Mouse (Mus musculus) neural tube, embryonic 13.5 days (tissue): Measurements from ENCODE around the gene Olfr272. TPM values are rescaled to one million over a fixed set of nuclear protein-coding genes. Genes with fewer than 3 reads are reported as not detected.

Source experiments
- ATAC-seq: fragments of 200-750 bp; cut with Nextera tagmentation; 2 replicates; pipeline ENCODE4 v1.8.0; 2017; ENCODE audit warnings: low read depth, mild to moderate bottlenecking, moderate TSS enrichment, moderate library complexity
- H3K27ac ChIP-seq: fragments of 300-500 bp; sonication (generic); replicated peaks from 2 replicates; pipeline ENCODE4 v1.5.1; 2015; ENCODE audit warnings: moderate library complexity, mild to moderate bottlenecking, inconsistent platforms
- H3K27me3 ChIP-seq: fragments of 300-500 bp; sonication (generic); 2 replicates; pipeline ENCODE4 v1.6.1; 2015; ENCODE audit warnings: mild to moderate bottlenecking, inconsistent platforms
- H3K36me3 ChIP-seq: fragments of 300-500 bp; sonication (generic); 2 replicates; pipeline ENCODE4 v1.6.1; 2015; ENCODE audit warnings: mild to moderate bottlenecking, inconsistent platforms
- H3K4me1 ChIP-seq: fragments of 300-500 bp; sonication (generic); replicated peaks from 2 replicates; pipeline ENCODE4 v1.6.1; 2015; ENCODE audit warnings: inconsistent platforms
- H3K4me2 ChIP-seq: fragments of 300-500 bp; sonication (generic); 2 replicates; pipeline ENCODE4 v1.6.1; 2015; ENCODE audit warnings: inconsistent platforms, mild to moderate bottlenecking, moderate library complexity
- H3K4me3 ChIP-seq: fragments of 300-500 bp; sonication (generic); 2 replicates; pipeline ENCODE4 v1.5.1; 2015; ENCODE audit warnings: mild to moderate bottlenecking, inconsistent platforms
- H3K9ac ChIP-seq: fragments of 300-500 bp; sonication (generic); 2 replicates; pipeline ENCODE4 v1.6.1; 2015; ENCODE audit warnings: moderate library complexity, mild to moderate bottlenecking, inconsistent platforms
- H3K9me3 ChIP-seq: fragments of 300-500 bp; sonication (generic); 2 replicates; pipeline ENCODE4 v1.6.1; 2016; ENCODE audit warnings: inconsistent platforms
- WGBS: fragments of 180-500 bp; shearing (Covaris S2); methylation state at CpG from one replicate; pipeline ENCODE4 v1.1.7; 2015; 5-methylcytosine and 5-hydroxymethylcytosine counted together
- polyA plus RNA-seq: library from polyadenylated mRNA; unstranded; fragments of >200 nt; fragmentation: Nextera tagmentation; extraction: Ambion mirVana; gene quantifications from 2 replicates; pipeline ENCODE4 v1.2.1, GENCODE M21; 2015

The Olfr272 gene
- not detected in 2 replicates for polyA plus RNA-seq

DNA sequence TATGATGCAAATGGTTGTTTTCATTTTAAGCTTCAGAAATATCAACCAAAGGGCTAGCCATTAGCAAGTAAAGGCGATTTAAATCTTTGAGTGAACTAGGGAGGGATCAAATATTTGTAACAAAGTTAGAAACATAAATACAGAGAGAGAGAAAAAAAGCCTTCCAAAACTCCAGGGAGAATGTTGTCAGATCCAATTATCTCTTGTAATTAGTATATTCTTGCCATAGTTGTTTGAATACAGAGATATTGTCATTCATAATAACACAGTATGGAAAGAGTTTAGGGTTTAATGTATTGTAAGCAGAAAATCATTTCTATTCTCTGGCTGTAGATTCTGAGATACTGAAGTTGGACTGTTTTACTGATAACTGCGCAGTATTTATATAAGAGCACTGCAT is at the start of gene Olfr272:
Gene Olfr272 (minus strand): TSS at position 101 of the 400 bp plus-strand sequence.
- H3K36me3 ChIP-seq: no peaks in the 10 kb centered on the region
- WGBS: 89% methylated on average over 2 of the region's 2 CpGs
- H3K9me3 ChIP-seq: no peaks in the 10 kb centered on the region
- no peak within 1 kb of the TSS for H3K4me3 ChIP-seq
- H3K4me2 ChIP-seq: no peak within 1 kb of the TSS
- no peak within 1 kb of the TSS for H3K9ac ChIP-seq
- no peaks in the 10 kb centered on the region for H3K4me1 ChIP-seq
- no peak for ATAC-seq
- H3K27me3 ChIP-seq: no peaks in the 10 kb centered on the region
- no peak within 1 kb of the TSS for H3K27ac ChIP-seq

DNA sequence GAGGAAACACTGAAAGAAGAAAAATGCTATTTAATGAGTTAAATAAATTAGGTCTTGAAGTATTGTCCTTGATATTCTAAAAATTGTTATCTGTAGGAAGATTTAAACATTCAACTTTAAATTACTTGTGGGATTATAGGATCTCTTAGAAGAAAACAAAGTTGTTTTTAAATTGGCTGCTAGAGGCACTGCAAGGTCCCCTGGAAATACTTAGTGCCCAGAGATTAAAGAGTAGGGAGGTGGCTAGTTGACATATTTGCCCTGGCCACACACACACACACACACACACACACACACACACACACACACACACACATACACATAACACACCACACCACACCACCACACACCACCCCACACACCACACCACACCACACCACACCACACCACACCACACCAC is 45.3 kb upstream of the Olfr272 start, which contains the start of gene Olfr270:
Gene Olfr270 (plus strand): TSS at position 301 of the 400 bp plus-strand sequence.
- no peaks in the 10 kb centered on the region for H3K27me3 ChIP-seq

DNA sequence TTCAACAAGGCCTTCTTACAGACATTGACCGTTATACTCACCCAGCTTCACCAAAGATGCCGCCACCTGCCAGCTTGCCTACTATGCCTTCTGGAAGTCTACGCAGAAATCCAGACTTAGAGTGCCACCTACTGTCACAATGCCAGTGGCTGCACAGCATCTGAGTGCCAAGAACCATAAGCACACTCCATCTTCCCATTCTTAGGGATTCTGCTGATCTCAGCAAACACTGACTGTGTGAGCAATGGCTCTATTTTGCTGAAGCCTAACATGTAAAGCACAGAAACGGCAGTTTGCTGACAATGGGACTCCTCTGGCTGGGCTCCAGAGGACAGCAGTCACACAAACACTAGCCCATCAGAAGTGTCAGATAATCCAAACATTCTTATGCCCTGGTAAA is 39.7 kb upstream of the Olfr272 start:
- ATAC-seq: no peak
- Histone ChIP-seq H3K4me2 (no peak overlapping the region), H3K9ac (no peak overlapping the region), H3K9me3 (no peaks in the 10 kb centered on the region), H3K27ac (no peak overlapping the region), H3K27me3 (no peaks in the 10 kb centered on the region), H3K36me3 (no peaks in the 10 kb centered on the region), H3K4me1 (no peaks in the 10 kb centered on the region), H3K4me3 (no peak overlapping the region)
- WGBS: 34% methylated on average over 4 of the region's 4 CpGs

More for the DNA sequence above, 45.3 kb upstream of the Olfr272 start, which contains the start of gene Olfr270:
- H3K9me3 ChIP-seq: no peaks in the 10 kb centered on the region
- H3K4me3 ChIP-seq: no peak within 1 kb of the TSS
- no peak within 1 kb of the TSS for H3K4me2 ChIP-seq
- no peak within 1 kb of the TSS for H3K27ac ChIP-seq
- H3K9ac ChIP-seq: no peak within 1 kb of the TSS
- no peak for ATAC-seq
- no peaks in the 10 kb centered on the region for H3K36me3 ChIP-seq
- no peaks in the 10 kb centered on the region for H3K4me1 ChIP-seq

DNA sequence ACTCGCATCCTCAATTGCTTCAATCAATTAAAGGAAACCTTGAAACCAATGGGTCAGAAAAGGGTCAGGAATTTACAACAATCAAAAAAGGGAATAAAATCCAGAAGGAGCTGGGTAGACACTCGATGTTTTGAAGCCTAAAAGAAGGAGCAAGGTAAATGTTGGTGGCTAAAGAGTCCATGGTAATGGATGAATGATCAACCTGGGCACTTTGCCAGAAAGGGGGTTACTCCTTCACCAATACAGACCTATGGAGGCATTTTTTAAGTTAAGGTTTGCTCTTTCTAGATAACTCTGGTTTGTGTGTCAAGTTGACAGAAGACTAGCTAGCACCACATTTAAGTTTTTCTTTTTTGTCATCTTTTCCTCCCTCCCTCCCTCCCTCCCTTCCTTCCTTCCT is 30.0 kb upstream of the Olfr272 start:
- no peak overlapping the region for H3K4me2 ChIP-seq
- H3K27ac ChIP-seq: no peak overlapping the region
- H3K4me1 ChIP-seq: no peaks in the 10 kb centered on the region
- no peak overlapping the region for H3K9ac ChIP-seq
- H3K27me3 ChIP-seq: no peaks in the 10 kb centered on the region
- no peak for ATAC-seq
- no peaks in the 10 kb centered on the region for H3K36me3 ChIP-seq
- no peak overlapping the region for H3K4me3 ChIP-seq
- WGBS: 75% methylated on average over 2 of the region's 2 CpGs
- no peaks in the 10 kb centered on the region for H3K9me3 ChIP-seq

DNA sequence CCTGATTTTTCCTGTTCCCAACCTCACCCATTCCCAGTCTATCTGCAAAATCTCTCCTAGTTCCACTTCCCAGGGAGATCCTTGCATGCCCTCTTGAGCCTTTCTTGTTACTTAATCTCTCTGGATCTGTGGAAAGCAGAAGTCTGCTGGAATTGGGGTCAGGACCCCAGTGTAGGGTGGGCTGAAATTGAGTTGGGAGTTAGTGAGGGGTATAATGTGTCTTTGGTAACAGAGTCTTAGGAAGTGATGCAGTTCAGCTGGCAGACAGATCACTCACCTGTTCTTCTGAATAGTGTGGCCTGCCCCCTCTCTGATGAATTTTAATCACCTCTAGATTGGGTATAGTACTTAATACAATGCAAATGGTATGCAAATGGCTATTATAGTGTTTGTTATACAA is 27.7 kb upstream of the Olfr272 start:
- H3K9ac ChIP-seq: no peak overlapping the region
- no peaks in the 10 kb centered on the region for H3K9me3 ChIP-seq
- H3K4me1 ChIP-seq: no peaks in the 10 kb centered on the region
- H3K27me3 ChIP-seq: no peaks in the 10 kb centered on the region
- H3K27ac ChIP-seq: no peak overlapping the region
- H3K4me3 ChIP-seq: no peak overlapping the region
- no peak overlapping the region for H3K4me2 ChIP-seq
- no peaks in the 10 kb centered on the region for H3K36me3 ChIP-seq
- ATAC-seq: no peak

DNA sequence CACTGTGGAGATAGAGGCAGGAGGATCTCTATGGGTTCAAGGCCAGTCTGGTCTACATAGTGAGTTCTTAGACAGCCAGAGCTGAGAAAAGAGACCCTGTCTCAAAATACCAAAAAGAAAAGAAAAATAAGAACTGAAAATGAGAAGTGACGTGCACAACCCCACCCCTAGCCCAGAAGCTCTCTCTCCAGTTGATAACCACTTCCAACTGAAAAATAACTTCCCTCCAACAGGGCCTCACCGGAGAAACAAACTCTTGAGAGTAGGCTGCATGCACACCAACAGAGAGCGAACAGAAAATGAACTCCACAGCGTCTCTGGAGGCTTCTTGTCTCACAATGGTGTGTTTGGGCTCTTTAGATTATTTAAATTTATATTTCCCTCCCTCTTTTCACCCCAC is 11.5 kb upstream of the Olfr272 start:
- Histone ChIP-seq H3K4me3 (no peak overlapping the region), H3K4me1 (no peaks in the 10 kb centered on the region), H3K27ac (no peak overlapping the region), H3K27me3 (no peaks in the 10 kb centered on the region), H3K9ac (no peak overlapping the region), H3K36me3 (no peaks in the 10 kb centered on the region), H3K4me2 (no peak overlapping the region), H3K9me3 (no peaks in the 10 kb centered on the region)
- 95% methylated on average over 4 of the region's 4 CpGs for WGBS
- ATAC-seq: no peak

DNA sequence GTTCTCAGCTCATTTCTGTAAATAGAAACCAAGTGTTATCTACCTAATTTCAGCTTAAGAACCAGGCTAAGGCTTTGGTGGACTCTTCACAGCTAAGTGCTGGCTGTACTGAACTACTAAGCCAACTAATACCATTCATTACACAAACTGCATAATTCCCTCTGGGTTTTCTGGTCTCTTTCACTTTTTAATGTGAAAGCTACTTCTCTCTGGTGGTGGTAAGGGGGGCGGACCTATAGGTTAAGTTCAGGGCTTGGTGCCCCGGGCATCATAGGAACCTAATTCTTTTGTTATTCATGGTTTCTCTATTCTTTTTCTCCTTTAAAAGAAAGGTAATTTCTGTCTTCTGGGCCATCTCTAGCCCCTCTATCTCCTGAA is 1.7 kb downstream of the Olfr272 start:
- Histone ChIP-seq H3K4me1 (no peaks in the 10 kb centered on the region), H3K27me3 (no peaks in the 10 kb centered on the region), H3K9me3 (no peaks in the 10 kb centered on the region), H3K4me2 (no peak overlapping the region), H3K27ac (no peak overlapping the region), H3K9ac (no peak overlapping the region), H3K36me3 (no peaks in the 10 kb centered on the region), H3K4me3 (no peak overlapping the region)
- 86% methylated on average over 2 of the region's 2 CpGs for WGBS
- ATAC-seq: no peak

GRCm38 (mm10) chr4:52916659-52917310 is 2.2 kb downstream of the Olfr272 start:
- no peak for ATAC-seq
- no peak overlapping the region for H3K4me2 ChIP-seq
- no peak overlapping the region for H3K27ac ChIP-seq
- no peak overlapping the region for H3K9ac ChIP-seq
- no peaks in the 10 kb centered on the region for H3K36me3 ChIP-seq
- H3K4me1 ChIP-seq: no peaks in the 10 kb centered on the region
- H3K9me3 ChIP-seq: no peaks in the 10 kb centered on the region
- WGBS: 84% methylated on average over 6 of the region's 6 CpGs
- H3K27me3 ChIP-seq: no peaks in the 10 kb centered on the region
- H3K4me3 ChIP-seq: no peak overlapping the region

DNA sequence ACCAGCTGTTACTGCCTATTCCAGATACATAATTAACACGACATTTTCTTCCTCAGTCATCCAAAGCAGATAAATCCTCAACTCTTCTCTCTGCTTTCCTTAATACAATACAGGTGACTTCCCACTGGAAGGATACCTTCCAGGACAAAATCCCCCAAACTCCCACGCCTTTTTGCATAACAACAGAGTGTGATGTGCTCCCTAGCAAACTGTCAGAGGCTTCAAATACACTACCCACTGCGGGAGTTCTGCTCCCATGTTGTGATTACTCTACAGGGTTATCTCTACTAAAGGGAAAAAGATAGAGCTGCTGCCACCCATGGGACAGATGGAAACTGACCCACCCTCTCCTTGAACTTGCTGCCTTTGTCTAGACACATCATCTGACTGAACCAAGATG is 6.6 kb downstream of the Olfr272 start:
- Histone ChIP-seq H3K9ac (no peak overlapping the region), H3K36me3 (no peaks in the 10 kb centered on the region), H3K4me3 (no peak overlapping the region), H3K4me2 (no peak overlapping the region), H3K27ac (no peak overlapping the region), H3K27me3 (no peaks in the 10 kb centered on the region), H3K4me1 (no peaks in the 10 kb centered on the region), H3K9me3 (no peaks in the 10 kb centered on the region)
- 48% methylated on average over 3 of the region's 3 CpGs for WGBS
- no peak for ATAC-seq

- no peak overlapping the region for H3K27ac ChIP-seq
- no peak overlapping the region for H3K9ac ChIP-seq
- H3K27me3 ChIP-seq: no peaks in the 10 kb centered on the region
- no peaks in the 10 kb centered on the region for H3K4me1 ChIP-seq
- H3K4me2 ChIP-seq: no peak overlapping the region
- no peak for ATAC-seq
- WGBS: 81% methylated on average over 3 of the region's 3 CpGs
- no peaks in the 10 kb centered on the region for H3K36me3 ChIP-seq
- no peaks in the 10 kb centered on the region for H3K9me3 ChIP-seq
- no peak overlapping the region for H3K4me3 ChIP-seq
Observed at GRCm38 (mm10) chr4:52909542-52909941, 9.4 kb downstream of the Olfr272 start.

- no peak overlapping the region for H3K27ac ChIP-seq
- no peaks in the 10 kb centered on the region for H3K27me3 ChIP-seq
- no peak for ATAC-seq
- H3K9me3 ChIP-seq: no peaks in the 10 kb centered on the region
- no peak overlapping the region for H3K9ac ChIP-seq
- 92% methylated on average over 9 of the region's 9 CpGs for WGBS
- H3K4me2 ChIP-seq: no peak overlapping the region
- H3K4me1 ChIP-seq: no peaks in the 10 kb centered on the region
- H3K4me3 ChIP-seq: no peak overlapping the region
- no peaks in the 10 kb centered on the region for H3K36me3 ChIP-seq
Observed at GRCm38 (mm10) chr4:52864156-52864555, 54.8 kb downstream of the Olfr272 start.
